Mouse (Mus musculus) lung, embryonic 15.5 days (tissue): ENCODE data around the gene Ush1c. TPM values are rescaled to one million over a fixed set of nuclear protein-coding genes. Genes with fewer than 3 reads are reported as not detected.

Source experiments
- ATAC-seq: fragments of 200-750 bp; cut with Nextera tagmentation; 2 replicates; pipeline ENCODE4 v1.8.0; 2017; ENCODE audit warnings: moderate number of reproducible peaks, borderline replicate concordance; ENCODE audit not compliant: low FRiP score, low TSS enrichment; ENCODE audit errors: extremely low read depth
- H3K27ac ChIP-seq: fragments of 300-500 bp; sonication (generic); 2 replicates; pipeline ENCODE4 v1.5.1; 2015; ENCODE audit warnings: moderate library complexity, mild to moderate bottlenecking, inconsistent platforms
- H3K27me3 ChIP-seq: fragments of 300-500 bp; sonication (generic); 2 replicates; pipeline ENCODE4 v1.6.1; 2015; ENCODE audit warnings: inconsistent platforms
- H3K36me3 ChIP-seq: fragments of 300-500 bp; sonication (generic); 2 replicates; pipeline ENCODE4 v1.6.1; 2015; ENCODE audit warnings: inconsistent platforms
- H3K4me1 ChIP-seq: fragments of 300-500 bp; sonication (generic); 2 replicates; pipeline ENCODE4 v1.6.1; 2015; ENCODE audit warnings: inconsistent platforms
- H3K4me2 ChIP-seq: fragments of 300-500 bp; sonication (generic); 2 replicates; pipeline ENCODE4 v1.6.1; 2015; ENCODE audit warnings: inconsistent platforms, mild to moderate bottlenecking, moderate library complexity
- H3K4me3 ChIP-seq: fragments of 300-500 bp; sonication (generic); 2 replicates; pipeline ENCODE4 v1.5.1; 2015; ENCODE audit warnings: mild to moderate bottlenecking, inconsistent platforms
- H3K9ac ChIP-seq: fragments of 300-500 bp; sonication (generic); 2 replicates; pipeline ENCODE4 v1.6.1; 2015; ENCODE audit warnings: inconsistent platforms
- H3K9me3 ChIP-seq: fragments of 300-500 bp; sonication (generic); 2 replicates; pipeline ENCODE4 v1.6.1; 2016; ENCODE audit warnings: inconsistent platforms
- WGBS: fragments of 180-500 bp; shearing (Covaris S2); methylation state at CpG from one replicate; pipeline ENCODE4 v1.1.7; 2015; 5-methylcytosine and 5-hydroxymethylcytosine counted together
- polyA plus RNA-seq: library from polyadenylated mRNA; unstranded; fragments of >200 nt; fragmentation: Nextera tagmentation; extraction: Ambion mirVana; gene quantifications from 2 replicates; pipeline ENCODE4 v1.2.1, GENCODE M21; 2015

The Ush1c gene
- polyA plus RNA-seq, 1 experiment from 2014 or later = 0.39 TPM

GRCm38 (mm10) chr7:46162132-46162727, 76.1 kb downstream of the Ush1c start:
- WGBS = 60% methylated on average over 11 of the region's 11 CpGs
- no peak for ATAC-seq
- Histone ChIP-seq H3K4me2 (no peak overlapping the region), H3K27me3 (no peaks in the 10 kb centered on the region; the same call in 1 of the 2 replicates), H3K9me3 (no peaks in the 10 kb centered on the region), H3K36me3 (no peaks in the 10 kb centered on the region), H3K4me3 (no peak overlapping the region), H3K27ac (no peak overlapping the region), H3K9ac (no peak overlapping the region), H3K4me1 (no peaks in the 10 kb centered on the region)

- H3K4me3 ChIP-seq = no peak overlapping the region
- no peaks in the 10 kb centered on the region for H3K36me3 ChIP-seq
- no peaks in the 10 kb centered on the region for H3K4me1 ChIP-seq
- WGBS = 44% methylated on average over 3 of the region's 3 CpGs
- no peak overlapping the region for H3K9ac ChIP-seq
- no peaks in the 10 kb centered on the region; the same call in 1 of the 2 replicates for H3K27me3 ChIP-seq
- no peak for ATAC-seq
- no peak overlapping the region for H3K4me2 ChIP-seq
- H3K9me3 ChIP-seq = no peaks in the 10 kb centered on the region
- H3K27ac ChIP-seq = no peak overlapping the region
These were observed 76.7 kb downstream of the Ush1c start for GRCm38 (mm10) chr7:46161615-46162014.

DNA sequence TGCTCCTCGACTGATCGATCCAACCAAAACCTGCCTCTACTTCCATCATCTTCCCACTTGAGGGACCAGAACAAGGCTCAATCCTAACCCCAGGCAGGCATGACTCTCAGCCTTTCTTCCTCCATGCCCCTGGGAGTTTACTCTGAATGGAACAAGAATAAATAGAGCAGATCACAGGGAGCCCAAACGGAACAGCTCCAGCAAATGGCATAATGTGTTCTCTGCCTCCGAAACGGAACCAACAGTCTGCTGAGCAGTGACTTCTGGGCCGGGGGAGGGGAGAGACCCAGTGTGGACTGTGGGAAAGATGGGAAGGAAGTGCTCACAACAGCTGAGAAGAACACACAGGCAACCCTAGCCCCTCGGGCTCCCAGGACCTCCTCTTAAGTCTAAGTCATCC, 80.6 kb downstream of the Ush1c start:
- H3K27ac ChIP-seq = no peak overlapping the region
- 63% methylated on average over 7 of the region's 7 CpGs for WGBS

GRCm38 (mm10) chr7:46154498-46155488, 83.5 kb downstream of the Ush1c start:
- Histone ChIP-seq H3K4me1 (no peaks in the 10 kb centered on the region), H3K27me3 (peaks cover 3% of the 10 kb centered on the region; the same call in 1 of the 2 replicates), H3K36me3 (no peaks in the 10 kb centered on the region), H3K4me3 (no peak overlapping the region), H3K9ac (no peak overlapping the region), H3K27ac (no peak overlapping the region), H3K4me2 (no peak overlapping the region), H3K9me3 (no peaks in the 10 kb centered on the region)
- no peak for ATAC-seq
- WGBS = 73% methylated on average over 18 of the region's 18 CpGs

More for the DNA sequence above, 80.6 kb downstream of the Ush1c start:
- H3K9ac ChIP-seq = no peak overlapping the region
- ATAC-seq = no peak
- H3K4me1 ChIP-seq = no peaks in the 10 kb centered on the region
- H3K27me3 ChIP-seq = peaks cover 3% of the 10 kb centered on the region; the same call in 1 of the 2 replicates
- no peak overlapping the region for H3K4me2 ChIP-seq
- no peaks in the 10 kb centered on the region for H3K36me3 ChIP-seq
- no peaks in the 10 kb centered on the region for H3K9me3 ChIP-seq
- H3K4me3 ChIP-seq = no peak overlapping the region

DNA sequence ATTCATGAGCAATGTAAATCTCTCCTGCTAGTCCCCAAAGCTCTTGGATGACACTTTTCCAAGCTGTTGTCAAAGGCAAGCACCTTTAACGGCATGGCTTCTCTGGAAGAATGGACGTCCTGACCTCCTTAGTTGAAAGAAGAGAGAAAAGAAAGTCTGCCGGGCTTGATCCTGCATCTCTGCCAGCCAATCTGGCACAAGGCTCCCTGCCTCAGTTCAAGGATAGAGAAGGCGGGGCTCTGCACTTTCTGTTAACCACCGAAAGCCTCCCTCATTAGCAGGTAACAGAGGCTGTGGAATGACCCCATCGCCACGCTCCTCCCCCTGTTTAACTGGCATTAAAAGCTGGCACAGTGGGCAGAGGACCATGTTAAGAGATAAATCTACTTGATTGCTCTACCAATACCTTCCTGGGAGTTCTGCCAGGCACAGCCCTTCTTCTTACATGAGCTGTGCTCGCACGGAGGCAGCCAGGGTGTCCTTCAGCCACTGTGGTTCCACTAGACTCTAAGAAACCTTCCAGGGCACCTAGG, 85.4 kb downstream of the Ush1c start:
- H3K27ac ChIP-seq = no peak overlapping the region
- 69% methylated on average over 9 of the region's 9 CpGs for WGBS
- H3K9me3 ChIP-seq = no peaks in the 10 kb centered on the region
- no peaks in the 10 kb centered on the region for H3K36me3 ChIP-seq
- H3K9ac ChIP-seq = no peak overlapping the region
- H3K4me3 ChIP-seq = no peak overlapping the region
- H3K27me3 ChIP-seq = peaks cover 3% of the 10 kb centered on the region; the same call in 1 of the 2 replicates
- H3K4me2 ChIP-seq = no peak overlapping the region
- H3K4me1 ChIP-seq = no peaks in the 10 kb centered on the region
- ATAC-seq = no peak

- Histone ChIP-seq H3K9ac (no peak overlapping the region), H3K9me3 (no peaks in the 10 kb centered on the region), H3K4me2 (no peak overlapping the region), H3K4me1 (no peaks in the 10 kb centered on the region), H3K27ac (no peak overlapping the region), H3K36me3 (no peaks in the 10 kb centered on the region), H3K27me3 (no peaks in the 10 kb centered on the region), H3K4me3 (no peak overlapping the region)
- no peak for ATAC-seq
- WGBS = 78% methylated on average over 7 of the region's 7 CpGs
These were observed 90.9 kb downstream of the Ush1c start for GRCm38 (mm10) chr7:46147417-46147816.

DNA sequence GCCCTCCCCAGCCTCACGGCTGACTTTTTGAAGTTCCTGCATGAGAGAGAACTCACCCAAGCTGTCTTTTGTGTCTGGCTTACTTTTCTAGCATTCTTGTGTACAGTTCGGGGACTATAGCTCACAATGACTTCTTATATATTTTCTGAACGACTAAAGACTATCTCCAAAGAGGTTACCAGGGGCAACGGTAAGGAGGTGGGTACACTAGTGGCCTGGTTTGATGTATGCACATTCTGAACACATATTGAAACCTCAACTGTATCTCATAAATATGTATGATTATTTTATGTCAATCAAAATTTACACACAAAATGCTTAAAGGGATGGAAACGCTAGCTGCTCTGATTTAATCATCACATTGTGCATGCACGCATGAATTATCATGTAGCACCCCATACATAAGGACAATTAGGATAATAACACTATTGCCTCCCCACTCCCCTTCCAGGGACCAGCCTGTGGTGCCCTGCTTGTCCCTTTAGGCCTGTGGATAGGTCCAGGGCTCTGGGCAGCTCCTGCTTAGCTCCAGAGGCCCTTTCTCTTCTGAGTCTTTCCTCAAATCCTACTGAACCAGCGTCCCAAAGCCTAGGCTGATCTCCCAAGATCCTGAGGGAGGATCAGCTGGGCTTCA, 91.5 kb downstream of the Ush1c start:
- Histone ChIP-seq H3K27me3 (no peaks in the 10 kb centered on the region), H3K9me3 (no peaks in the 10 kb centered on the region), H3K4me1 (no peaks in the 10 kb centered on the region), H3K27ac (no peak overlapping the region), H3K4me3 (no peak overlapping the region), H3K9ac (no peak overlapping the region), H3K36me3 (no peaks in the 10 kb centered on the region), H3K4me2 (no peak overlapping the region)
- 75% methylated on average over 7 of the region's 7 CpGs for WGBS
- ATAC-seq = no peak

Other genes starting within 250 kb of the Ush1c start
- gene Abcc6, start 208.2 kb downstream of the Ush1c start, polyA plus RNA-seq = 0.62 and 0.65 TPM in 2 replicates
- 36.9 and 37.3 TPM in 2 replicates for gene Nomo1, start 204.8 kb downstream of the Ush1c start, polyA plus RNA-seq
- gene Kcnj11, start 137.7 kb downstream of the Ush1c start, polyA plus RNA-seq = 0.30 and 0.52 TPM in 2 replicates
- 1.6 and 3.0 TPM in 2 replicates for gene Abcc8, start 58.5 kb downstream of the Ush1c start, polyA plus RNA-seq
- 0.04 TPM in 1 of 2 replicates, not detected in the other for gene Otog, start 2.5 kb upstream of the Ush1c start, polyA plus RNA-seq
- 0.12 and 0.28 TPM in 2 replicates for gene Myod1, start 138.0 kb upstream of the Ush1c start, polyA plus RNA-seq
- 0.24 and 0.37 TPM in 2 replicates for gene Kcnc1, start 158.0 kb upstream of the Ush1c start, polyA plus RNA-seq